Mouse (Mus musculus) cerebellum, adult 2 months (tissue): Measurements from ENCODE around the gene Ccl24.

Source experiments
- CTCF ChIP-seq: fragments of 200-500 bp; IDR thresholded peaks from 2 replicates; pipeline ENCODE4 v1.5.1; 2011; ENCODE audit warnings: low read depth, mild to moderate bottlenecking, control low read depth, low read length, moderate library complexity, borderline replicate concordance; ENCODE audit not compliant: insufficient read depth
- POLR2A ChIP-seq: fragments of 200-500 bp; IDR thresholded peaks from 2 replicates; pipeline ENCODE4 v1.6.1; 2011; ENCODE audit warnings: low read length, control low read depth, borderline replicate concordance; ENCODE audit not compliant: insufficient read depth

DNA sequence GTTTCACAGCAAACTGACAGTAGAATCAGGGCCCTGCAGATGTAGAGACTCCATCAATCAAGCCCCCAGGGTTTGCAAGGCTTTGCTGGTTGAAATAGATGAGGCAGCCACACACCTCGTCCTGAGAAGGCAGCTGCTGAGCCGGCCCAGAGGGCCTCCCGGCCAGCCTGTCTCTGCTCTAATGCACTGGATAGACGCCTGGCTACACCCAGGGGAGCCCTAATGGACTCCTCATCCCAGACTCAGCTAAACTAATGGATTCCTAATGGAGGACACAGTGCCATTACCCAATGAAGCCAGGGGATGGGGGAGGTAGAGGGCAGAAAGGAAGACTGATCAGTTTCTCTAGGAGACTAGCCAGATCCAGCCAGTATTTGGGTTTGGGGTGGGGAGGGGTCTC lies 15.8 kb downstream of the Ccl24 start:
- TF ChIP-seq POLR2A (no peak), CTCF (no peak)
